Mouse (Mus musculus): ENCODE results near the gene Cnga1. TPM values are rescaled to one million over a fixed set of nuclear protein-coding genes. Genes with fewer than 3 reads are reported as not detected.
A peak's percentile ranks its signal among the peaks of the same experiment; 100 is the strongest.

Gene Cnga1
- total and polyA plus RNA-seq, 3 experiments = not detected

- Histone ChIP-seq H3K27me3 (replicated peaks) (no peaks in the 10 kb centered on the region), H3K4me3 (replicated peaks in 1 of 3; ENCODE audit: low read depth in 2 of 3, low read length in 2 of 3, poor library complexity in 1 of 3) (no peak overlapping the region), H3K27ac (ENCODE audit: insufficient read depth, low read depth) (no peak overlapping the region), H3K9ac (ENCODE audit: insufficient read depth, low read depth) (no peak overlapping the region), H3K4me1 (ENCODE audit: control insufficient read depth in 1 of 2, insufficient read depth in 2 of 2) (peaks cover 11 to 20% of the 10 kb centered on the region in 2 experiments), H3K79me2 (replicated peaks; ENCODE audit: control insufficient read depth, extremely low read depth, insufficient read depth, poor library complexity, severe bottlenecking) (no peaks in the 10 kb centered on the region), H3K36me3 (replicated peaks in 1 of 2; ENCODE audit: control insufficient read depth in 1 of 2, insufficient read depth in 1 of 2, low read length in 1 of 2) (no peaks in the 10 kb centered on the region), H3K4me2 (ENCODE audit: insufficient read depth, low read depth, poor library complexity, severe bottlenecking) (no peak overlapping the region), H3K9me3 (replicated peaks; ENCODE audit: low read length) (no peaks in the 10 kb centered on the region)
- dilution Hi-C loops (cut with MboI; ENCODE audit: extremely low pct_ligation_motif_present, extremely low pct_unique_long_range_greater_than_20kb, low sequenced_read_pairs) (no loop called here), in situ Hi-C loops (cut with MboI; ENCODE audit: low pct_ligation_motif_present, low pct_unique_long_range_greater_than_20kb, low sequenced_read_pairs) (no loop called here)
- TF ChIP-seq MAFK (IDR thresholded peaks at IDR 0.05; ENCODE audit: insufficient replicate concordance, low read length) (no peak), CHD2 (IDR thresholded peaks at IDR 0.05; ENCODE audit: low read length) (no peak), CTCF (conservative IDR thresholded peaks at IDR 0.05 in 1 of 2, IDR thresholded peaks at IDR 0.05 in 1 of 2; ENCODE audit: low read depth in 2 of 2, low read length in 2 of 2) (no peak), KAT2A (IDR thresholded peaks at IDR 0.05; ENCODE audit: insufficient replicate concordance, low read length) (no peak), GABPA (IDR thresholded peaks at IDR 0.05; ENCODE audit: insufficient replicate concordance, low read depth, low read length) (no peak), E2F4 (IDR thresholded peaks at IDR 0.05; ENCODE audit: insufficient replicate concordance, low read depth, low read length) (no peak), UBTF (IDR thresholded peaks at IDR 0.05; ENCODE audit: low read depth, low read length) (no peak), BHLHE40 (IDR thresholded peaks at IDR 0.05; ENCODE audit: low read depth, low read length) (no peak), RAD21 (IDR thresholded peaks at IDR 0.05; ENCODE audit: low read depth, low read length) (no peak), USF2 (conservative IDR thresholded peaks at IDR 0.05; ENCODE audit: low read depth, low read length) (no peak)
- peak; percentile 29 for DNase-seq (ENCODE audit: extremely low read depth)
Measured at GRCm38 (mm10) chr5:72634791-72635271, 9.2 kb downstream of the Cnga1 start.

DNA sequence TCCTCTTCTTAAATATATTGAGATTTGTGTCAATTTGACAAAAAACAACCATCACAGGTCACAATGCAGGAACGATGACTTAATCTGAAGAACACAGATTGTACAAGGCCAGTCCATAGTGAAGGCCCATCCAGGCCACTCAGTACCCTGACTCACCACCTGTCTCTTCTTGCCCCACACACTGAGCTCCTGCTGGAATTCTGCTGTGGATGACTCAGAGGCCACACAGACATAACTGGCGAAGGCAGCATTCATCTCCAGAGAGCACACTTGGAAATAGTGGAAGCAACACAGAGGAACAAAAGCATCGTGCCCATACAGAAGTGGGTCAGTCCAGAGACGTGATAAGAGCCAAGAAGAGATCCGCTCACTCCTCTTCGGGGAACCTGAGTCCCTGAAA lies 14.0 kb downstream of the Cnga1 start:
- in situ Hi-C loops (cut with MboI; ENCODE audit: low pct_ligation_motif_present, low pct_unique_long_range_greater_than_20kb, low sequenced_read_pairs) (no loop called here), dilution Hi-C loops (cut with MboI; ENCODE audit: extremely low pct_ligation_motif_present, extremely low pct_unique_long_range_greater_than_20kb, low sequenced_read_pairs) (no loop called here)
- H3K9ac ChIP-seq (ENCODE audit: insufficient read depth, low read depth) = no peak overlapping the region

More for the DNA sequence above, 14.0 kb downstream of the Cnga1 start:
- Histone ChIP-seq H3K4me1 (ENCODE audit: control insufficient read depth in 1 of 2, insufficient read depth in 2 of 2) (peaks cover 5% of the 10 kb centered on the region in 2 experiments; a peak in 2 of 4 replicates), H3K4me2 (ENCODE audit: insufficient read depth, low read depth, poor library complexity, severe bottlenecking) (no peak overlapping the region), H3K36me3 (replicated peaks in 1 of 2; ENCODE audit: control insufficient read depth in 1 of 2, insufficient read depth in 1 of 2, low read length in 1 of 2) (no peaks in the 10 kb centered on the region), H3K4me3 (replicated peaks in 1 of 3; ENCODE audit: low read depth in 2 of 3, low read length in 2 of 3, poor library complexity in 1 of 3) (no peak overlapping the region), H3K9me3 (replicated peaks; ENCODE audit: low read length) (no peaks in the 10 kb centered on the region), H3K27ac (ENCODE audit: insufficient read depth, low read depth) (no peak overlapping the region), H3K79me2 (replicated peaks; ENCODE audit: control insufficient read depth, extremely low read depth, insufficient read depth, poor library complexity, severe bottlenecking) (no peaks in the 10 kb centered on the region), H3K27me3 (replicated peaks) (no peaks in the 10 kb centered on the region)
- TF ChIP-seq SIN3A (IDR thresholded peaks at IDR 0.05; ENCODE audit: low read length) = no peak
- no peak for TF ChIP-seq ZC3H11A (IDR thresholded peaks at IDR 0.05; ENCODE audit: low read depth, low read length)
- TF ChIP-seq CHD1 (IDR thresholded peaks at IDR 0.05; ENCODE audit: low read depth, low read length) = no peak
- TF ChIP-seq ETS1 (conservative IDR thresholded peaks at IDR 0.05; ENCODE audit: low read depth, low read length) = no peak
- no peak for TF ChIP-seq NELFE (IDR thresholded peaks at IDR 0.05; ENCODE audit: low read depth, low read length)
- no peak for TF ChIP-seq ZKSCAN1 (IDR thresholded peaks at IDR 0.05; ENCODE audit: borderline replicate concordance, low read depth, low read length)
- no peak for TF ChIP-seq MAFK (IDR thresholded peaks at IDR 0.05; ENCODE audit: insufficient replicate concordance, low read length)
- TF ChIP-seq ZMIZ1 (IDR thresholded peaks at IDR 0.05; ENCODE audit: low read depth, low read length) = no peak
- TF ChIP-seq BHLHE40 (IDR thresholded peaks at IDR 0.05; ENCODE audit: low read depth, low read length) = no peak
- no peak for TF ChIP-seq CTCF (conservative IDR thresholded peaks at IDR 0.05 in 1 of 2, IDR thresholded peaks at IDR 0.05 in 1 of 2; ENCODE audit: low read depth in 2 of 2, low read length in 2 of 2)
- TF ChIP-seq PAX5 (IDR thresholded peaks at IDR 0.05; ENCODE audit: low read length) = no peak
- TF ChIP-seq KAT2A (IDR thresholded peaks at IDR 0.05; ENCODE audit: insufficient replicate concordance, low read length) = no peak
- TF ChIP-seq MAZ (IDR thresholded peaks at IDR 0.05; ENCODE audit: low read depth, low read length) = no peak
- no peak for TF ChIP-seq MYC (IDR thresholded peaks at IDR 0.05; ENCODE audit: low read depth, low read length)
- TF ChIP-seq HCFC1 (IDR thresholded peaks at IDR 0.05; ENCODE audit: low read depth, low read length) = no peak
- TF ChIP-seq GABPA (IDR thresholded peaks at IDR 0.05; ENCODE audit: insufficient replicate concordance, low read depth, low read length) = no peak
- no peak for DNase-seq (ENCODE audit: extremely low read depth)
